19 mouse cellular contexts compared by ENCODE assay signal in genomic region chr7:49503419-49503818, GRCm38 (mm10).
DNase-seq lines count a peak whose midpoint lies in the region; ATAC-seq and TF ChIP-seq lines count a peak whose summit lies in the region.
"Had no signal": no experiment of that assay in that cellular context is flagged by ENCODE, and none has a peak within 500 bp of the region (broad histone marks: within the 10 kb centered on the region; RNA-seq: fewer than 3 reads in every experiment).

No protein-coding gene starts in this region.

- TF ChIP-seq CTCF in kidney, postnatal 0 days (IDR thresholded peaks at IDR 0.05; ENCODE audit: low read depth) = peak; percentile 44; the same call in 1 of the 2 replicates
- peak; percentile 44; the same call in 1 of the 2 replicates for TF ChIP-seq CTCF in intestine, postnatal 0 days (IDR thresholded peaks at IDR 0.05; ENCODE audit: low read depth)

- no peak overlapping the region for H3K4me2 ChIP-seq in hindbrain, embryonic 15.5 days
- no peak overlapping the region for H3K4me2 ChIP-seq in hindbrain, embryonic 11.5 days (replicated peaks; ENCODE audit: low read depth, low read length)
- no peak overlapping the region for H3K4me2 ChIP-seq in kidney, postnatal 0 days (ENCODE audit: low read length)
- H3K4me2 ChIP-seq in intestine, postnatal 0 days (replicated peaks; ENCODE audit: low read depth) = no peak overlapping the region
- H3K4me2 ChIP-seq: limb, embryonic 15.5 days; midbrain, embryonic 12.5 days had no signal

- no peak for DNase-seq in hindbrain, embryonic 11.5 days (ENCODE audit: low spot score)
- no peak for DNase-seq in kidney, postnatal 0 days (ENCODE audit: low spot score)
- DNase-seq in kidney, postnatal 4 days = no peak
- DNase-seq in ES-CJ7 (ENCODE audit: low read depth, low spot score) = peak; percentile 23
- DNase-seq: adrenal gland, adult 8-10 months; cerebellum, adult 11-12 months; cerebellum, postnatal 14 days; gastrocnemius, postnatal 36 days; heart, adult 2 months; left cerebral cortex, postnatal 4 days; lung, adult 18-20 months had no signal

- no peaks in the 10 kb centered on the region for H3K27me3 ChIP-seq in hindbrain, embryonic 15.5 days
- no peaks in the 10 kb centered on the region for H3K27me3 ChIP-seq in hindbrain, embryonic 11.5 days (ENCODE audit: control insufficient read depth, insufficient read depth, low read length)
- H3K27me3 ChIP-seq in kidney, postnatal 0 days (ENCODE audit: insufficient read depth, low read length) = no peaks in the 10 kb centered on the region
- no peaks in the 10 kb centered on the region for H3K27me3 ChIP-seq in intestine, postnatal 0 days (replicated peaks; ENCODE audit: control insufficient read depth, insufficient read depth, low read length)
- H3K27me3 ChIP-seq: limb, embryonic 15.5 days; midbrain, embryonic 12.5 days had no signal

- H3K27ac ChIP-seq in hindbrain, embryonic 15.5 days (replicated peaks) = 0 out of 2 replicates have a peak overlapping the region, but pooled peaks have one; percentile 17
- no peak overlapping the region for H3K27ac ChIP-seq in hindbrain, embryonic 11.5 days (ENCODE audit: low read depth, low read length)
- H3K27ac ChIP-seq in kidney, postnatal 0 days = no peak overlapping the region
- no peak overlapping the region for H3K27ac ChIP-seq in intestine, postnatal 0 days (ENCODE audit: low read depth, low read length)
- H3K27ac ChIP-seq: forebrain, embryonic 10.5 days; heart, adult 2 months; limb, embryonic 15.5 days had no signal

- peaks cover 16% of the 10 kb centered on the region for H3K4me1 ChIP-seq in hindbrain, embryonic 15.5 days (replicated peaks)
- peaks cover 5% of the 10 kb centered on the region; the same call in 1 of the 2 replicates for H3K4me1 ChIP-seq in hindbrain, embryonic 11.5 days (replicated peaks; ENCODE audit: control insufficient read depth, insufficient read depth, low read length)
- H3K4me1 ChIP-seq in kidney, postnatal 0 days (replicated peaks; ENCODE audit: insufficient read depth, low read length) = peaks cover 10% of the 10 kb centered on the region
- peaks cover 7% of the 10 kb centered on the region; the same call in 1 of the 2 replicates for H3K4me1 ChIP-seq in intestine, postnatal 0 days (replicated peaks; ENCODE audit: control insufficient read depth, insufficient read depth, low read length)

- 58% methylated on average over 8 of the region's 8 CpGs for whole genome bisulfite sequencing in hindbrain, embryonic 15.5 days
- 57% methylated on average over 8 of the region's 8 CpGs for WGBS in hindbrain, embryonic 11.5 days
- 53% methylated on average over 8 of the region's 8 CpGs for WGBS in kidney, postnatal 0 days
- 49% methylated on average over 8 of the region's 8 CpGs for WGBS in intestine, postnatal 0 days

- no peak overlapping the region for H3K4me3 ChIP-seq in hindbrain, embryonic 15.5 days
- H3K4me3 ChIP-seq in hindbrain, embryonic 11.5 days (ENCODE audit: low read depth, low read length) = no peak overlapping the region
- H3K4me3 ChIP-seq in kidney, postnatal 0 days (replicated peaks; ENCODE audit: low read depth, low read length) = no peak overlapping the region
- H3K4me3 ChIP-seq in intestine, postnatal 0 days (ENCODE audit: low read depth, low read length) = no peak overlapping the region
- H3K4me3 ChIP-seq: forebrain, embryonic 10.5 days; heart, adult 2 months; limb, embryonic 15.5 days; midbrain, embryonic 12.5 days had no signal

- H3K36me3 ChIP-seq in hindbrain, embryonic 15.5 days = no peaks in the 10 kb centered on the region; the same call in 1 of the 2 replicates
- H3K36me3 ChIP-seq in hindbrain, embryonic 11.5 days (ENCODE audit: control insufficient read depth, insufficient read depth, low read length) = no peaks in the 10 kb centered on the region
- no peaks in the 10 kb centered on the region for H3K36me3 ChIP-seq in kidney, postnatal 0 days (ENCODE audit: insufficient read depth, low read length)
- peaks cover 19% of the 10 kb centered on the region; the same call in 1 of the 2 replicates for H3K36me3 ChIP-seq in intestine, postnatal 0 days (ENCODE audit: control insufficient read depth, insufficient read depth)
- H3K36me3 ChIP-seq: forebrain, embryonic 10.5 days; limb, embryonic 15.5 days had no signal

- H3K9ac ChIP-seq in hindbrain, embryonic 15.5 days = no peak overlapping the region
- no peak overlapping the region for H3K9ac ChIP-seq in hindbrain, embryonic 11.5 days (ENCODE audit: low read depth, low read length)
- H3K9ac ChIP-seq in kidney, postnatal 0 days (ENCODE audit: low read depth, low read length) = no peak overlapping the region
- no peak overlapping the region for H3K9ac ChIP-seq in intestine, postnatal 0 days (ENCODE audit: low read depth, low read length)
- H3K9ac ChIP-seq: limb, embryonic 15.5 days; midbrain, embryonic 12.5 days had no signal

- no peaks in the 10 kb centered on the region for H3K9me3 ChIP-seq in hindbrain, embryonic 15.5 days
- no peaks in the 10 kb centered on the region for H3K9me3 ChIP-seq in hindbrain, embryonic 11.5 days (ENCODE audit: control insufficient read depth, low read length)
- H3K9me3 ChIP-seq in kidney, postnatal 0 days (replicated peaks; ENCODE audit: low read length) = no peaks in the 10 kb centered on the region
- no peaks in the 10 kb centered on the region for H3K9me3 ChIP-seq in intestine, postnatal 0 days (ENCODE audit: control insufficient read depth)
- H3K9me3 ChIP-seq: forebrain, embryonic 10.5 days; limb, embryonic 15.5 days; midbrain, embryonic 12.5 days had no signal

- ATAC-seq in hindbrain, embryonic 15.5 days (ENCODE audit: low FRiP score, low read depth) = no peak
- no peak for ATAC-seq in hindbrain, embryonic 11.5 days (ENCODE audit: low FRiP score)
- ATAC-seq in kidney, postnatal 0 days (replicated peaks; ENCODE audit: low FRiP score, low read depth) = no peak
- ATAC-seq in intestine, postnatal 0 days = no peak
- ATAC-seq in frontal cortex, adult (ENCODE audit: low TSS enrichment) = no peak
- ATAC-seq: activated CD4-positive, CD25-positive, alpha-beta regulatory T cell, adult 4 months; forebrain, embryonic 16.5 days had no signal
